Comparison of ENCODE assay signal across 16 mouse cellular contexts in the genomic region with DNA sequence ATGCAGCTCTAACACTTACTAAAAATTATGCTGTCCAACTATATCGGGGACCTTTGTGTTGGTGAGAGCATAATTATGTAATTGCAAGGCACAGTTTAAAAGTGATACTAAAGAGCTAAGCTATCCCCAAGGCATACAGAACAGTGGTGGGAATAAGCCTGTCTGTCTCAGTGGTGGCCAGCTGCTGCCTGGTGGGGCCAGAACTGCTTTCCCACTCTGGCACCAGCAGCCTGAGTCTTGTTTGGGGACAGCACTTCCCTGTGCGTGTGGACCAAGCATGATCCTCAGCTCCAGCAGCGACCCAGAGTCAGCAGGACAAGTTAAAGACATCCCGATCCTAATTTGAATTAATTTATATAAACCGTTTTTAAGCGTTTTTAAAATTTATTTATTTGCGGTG. TPM values are rescaled to one million over a fixed set of nuclear protein-coding genes. Genes with fewer than 3 reads are reported as not detected.
A peak's percentile ranks its signal among the peaks of the same experiment; 100 is the strongest.
DNase-seq lines count a peak whose midpoint lies in the region; ATAC-seq lines count a peak whose summit lies in the region.
"Had no signal": no experiment of that assay in that cellular context is flagged by ENCODE, and none has a peak within 500 bp of the region (broad histone marks: within the 10 kb centered on the region; RNA-seq: fewer than 3 reads in every experiment).

No protein-coding gene starts in this region.

- H3K4me1 ChIP-seq in heart, embryonic 10.5 days: peaks cover 6% of the 10 kb centered on the region
- H3K4me1 ChIP-seq in midbrain, embryonic 12.5 days: peaks cover 12% of the 10 kb centered on the region; the same call in 1 of the 2 replicates
- peaks cover 6% of the 10 kb centered on the region; the same call in 1 of the 2 replicates for H3K4me1 ChIP-seq in midbrain, embryonic 14.5 days (ENCODE audit: control insufficient read depth, insufficient read depth, low read length)
- peaks cover 25% of the 10 kb centered on the region for H3K4me1 ChIP-seq in forebrain, embryonic 15.5 days

- H3K27me3 ChIP-seq in heart, embryonic 10.5 days (ENCODE audit: insufficient read depth, poor library complexity, severe bottlenecking): no peaks in the 10 kb centered on the region
- no peaks in the 10 kb centered on the region for H3K27me3 ChIP-seq in midbrain, embryonic 12.5 days
- H3K27me3 ChIP-seq in midbrain, embryonic 14.5 days (ENCODE audit: control insufficient read depth, insufficient read depth, low read length): no peaks in the 10 kb centered on the region
- no peaks in the 10 kb centered on the region for H3K27me3 ChIP-seq in forebrain, embryonic 15.5 days

- intact Hi-C loops in heart, postnatal 36 days (cut with DNase I): loop anchor here (5.0 kb wide), 2 partner anchors 73 to 293 kb away; a partner anchor contains a TSS

- DNase-seq in heart, embryonic 10.5 days (ENCODE audit: low spot score): no peak
- no peak for DNase-seq in heart, postnatal 36 days
- DNase-seq in midbrain, embryonic 14.5 days: no peak
- DNase-seq in retina, postnatal 1 day: peak; percentile 31
- no peak for DNase-seq in spleen, postnatal 4 days (ENCODE audit: low spot score in 2 of 2)
- DNase-seq: adrenal gland, adult 2 months; cerebellum, adult 8-10 months; kidney, adult 2 months; kidney, postnatal 25 days; right cerebral cortex, postnatal 4 days; thymus, adult 2 months had no signal

- H3K27ac ChIP-seq in heart, embryonic 10.5 days: peak overlapping the region; percentile 47
- H3K27ac ChIP-seq in midbrain, embryonic 12.5 days (replicated peaks): no peak overlapping the region; the same call in 1 of the 2 replicates
- H3K27ac ChIP-seq in midbrain, embryonic 14.5 days (replicated peaks; ENCODE audit: low read depth, low read length): no peak overlapping the region
- peak overlapping the region; percentile 96 for H3K27ac ChIP-seq in forebrain, embryonic 15.5 days (replicated peaks)

- H3K4me3 ChIP-seq in heart, embryonic 10.5 days: no peak overlapping the region
- H3K4me3 ChIP-seq in midbrain, embryonic 12.5 days: no peak overlapping the region
- no peak overlapping the region for H3K4me3 ChIP-seq in midbrain, embryonic 14.5 days (replicated peaks; ENCODE audit: low read depth, low read length)
- peak overlapping the region; percentile 22 for H3K4me3 ChIP-seq in forebrain, embryonic 15.5 days

- 82% methylated on average over 7 of the region's 7 CpGs for WGBS in heart, embryonic 10.5 days
- WGBS in midbrain, embryonic 12.5 days: 80% methylated on average over 7 of the region's 7 CpGs
- 75% methylated on average over 7 of the region's 7 CpGs for WGBS in midbrain, embryonic 14.5 days
- WGBS in forebrain, embryonic 15.5 days: 53% methylated on average over 7 of the region's 7 CpGs

- H3K9ac ChIP-seq in midbrain, embryonic 12.5 days (replicated peaks): no peak overlapping the region
- no peak overlapping the region for H3K9ac ChIP-seq in midbrain, embryonic 14.5 days (replicated peaks; ENCODE audit: low read length)
- no peak overlapping the region for H3K9ac ChIP-seq in forebrain, embryonic 15.5 days (replicated peaks)

- 0 out of 2 replicates have a peak, but pooled peaks have one; percentile 13 for ATAC-seq in midbrain, embryonic 12.5 days (ENCODE audit: low FRiP score, low read depth)
- ATAC-seq in midbrain, embryonic 14.5 days (ENCODE audit: low FRiP score, low TSS enrichment): no peak
- ATAC-seq in forebrain, embryonic 15.5 days (replicated peaks): peak; percentile 45
- ATAC-seq: lung, postnatal 0 days had no signal

- no peaks in the 10 kb centered on the region for H3K9me3 ChIP-seq in heart, embryonic 10.5 days
- H3K9me3 ChIP-seq in midbrain, embryonic 12.5 days: no peaks in the 10 kb centered on the region
- H3K9me3 ChIP-seq in midbrain, embryonic 14.5 days (ENCODE audit: control insufficient read depth, low read length): no peaks in the 10 kb centered on the region
- H3K9me3 ChIP-seq in forebrain, embryonic 15.5 days: no peaks in the 10 kb centered on the region
- H3K9me3 ChIP-seq: G1E had no signal

- peaks cover 32% of the 10 kb centered on the region for H3K36me3 ChIP-seq in heart, embryonic 10.5 days
- H3K36me3 ChIP-seq in midbrain, embryonic 12.5 days: peaks cover 25% of the 10 kb centered on the region
- H3K36me3 ChIP-seq in midbrain, embryonic 14.5 days (ENCODE audit: control insufficient read depth, insufficient read depth, low read length): peaks cover 20% of the 10 kb centered on the region; the same call in 1 of the 2 replicates
- H3K36me3 ChIP-seq in forebrain, embryonic 15.5 days: peaks cover 23% of the 10 kb centered on the region

- peak overlapping the region; percentile 13; the same call in 1 of the 2 replicates for H3K4me2 ChIP-seq in midbrain, embryonic 12.5 days (replicated peaks)
- no peak overlapping the region for H3K4me2 ChIP-seq in midbrain, embryonic 14.5 days (ENCODE audit: low read length)
- peak overlapping the region; percentile 46 for H3K4me2 ChIP-seq in forebrain, embryonic 15.5 days (replicated peaks)
- H3K4me2 ChIP-seq: liver, embryonic 11.5 days had no signal

RNA-seq across cellular contexts. Expression of a gene that starts 2.6 kb away (rescaled TPM):
- 190 and 216 TPM in 2 replicates for polyA plus RNA-seq in heart, embryonic 10.5 days (2016; fragmentation: Nextera tagmentation; extraction: Ambion mirVana)
- 10 to 100 TPM; 26.2 to 30.7 TPM for total RNA-seq in heart, postnatal 36 days (2021)
- polyA plus RNA-seq in midbrain, embryonic 12.5 days (2016; fragmentation: Nextera tagmentation; extraction: Ambion mirVana): 144 and 151 TPM in 2 replicates
- polyA plus RNA-seq in midbrain, embryonic 14.5 days (2014; fragmentation: Nextera tagmentation; extraction: Ambion mirVana): 69.0 and 90.6 TPM in 2 replicates
- polyA plus RNA-seq in forebrain, embryonic 15.5 days (2015; fragmentation: Nextera tagmentation; extraction: Ambion mirVana): 226 and 237 TPM in 2 replicates

RNA-seq across cellular contexts. Expression of a gene that starts 35.2 kb away (rescaled TPM):
- polyA plus RNA-seq in heart, embryonic 10.5 days (2016; fragmentation: Nextera tagmentation; extraction: Ambion mirVana): 10.2 and 10.6 TPM in 2 replicates
- total RNA-seq in heart, postnatal 36 days (2021): 10 to 100 TPM; 27.6 to 30.5 TPM
- 17.8 and 20.6 TPM in 2 replicates for polyA plus RNA-seq in midbrain, embryonic 12.5 days (2016; fragmentation: Nextera tagmentation; extraction: Ambion mirVana)
- polyA plus RNA-seq in midbrain, embryonic 14.5 days (2014; fragmentation: Nextera tagmentation; extraction: Ambion mirVana): 23.1 and 27.5 TPM in 2 replicates
- polyA plus RNA-seq in forebrain, embryonic 15.5 days (2015; fragmentation: Nextera tagmentation; extraction: Ambion mirVana): 16.3 and 30.2 TPM in 2 replicates

Comparison
In these comparisons a context has a peak if more than half of its experiments do, and no peak if none do; other contexts are left out.
1. H3K27ac ChIP-seq: peak in heart, embryonic 10.5 days (single experiment) and forebrain, embryonic 15.5 days (single experiment); none in midbrain, embryonic 12.5 days (single experiment) and midbrain, embryonic 14.5 days (single experiment).